In the genomic region with DNA sequence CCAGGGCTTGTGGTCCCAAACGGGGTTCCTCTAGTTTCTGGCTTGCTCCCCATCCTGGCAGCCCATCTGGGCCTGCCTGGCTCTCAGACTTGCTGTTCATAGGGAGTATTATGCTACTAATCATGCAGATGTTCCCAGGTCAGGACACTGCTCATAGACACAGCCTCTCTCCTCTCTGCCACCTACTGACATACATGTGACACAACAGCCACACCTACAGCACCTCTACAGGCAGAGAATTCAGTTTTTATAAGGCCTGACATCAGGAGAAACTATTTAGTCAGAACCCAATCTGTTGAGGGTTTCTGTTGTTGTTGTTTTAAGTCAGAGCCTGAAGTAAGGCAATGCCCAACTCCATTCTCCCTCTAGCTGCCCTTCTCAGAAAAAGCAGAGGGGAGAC, we compare ENCODE assay signal across 16 mouse cellular contexts. TPM values are rescaled to one million over a fixed set of nuclear protein-coding genes. Genes with fewer than 3 reads are reported as not detected.
A peak's percentile ranks its signal among the peaks of the same experiment; 100 is the strongest.
DNase-seq lines count a peak whose midpoint lies in the region; TF ChIP-seq lines count a peak whose summit lies in the region.
"Had no signal": no experiment of that assay in that cellular context is flagged by ENCODE, and none has a peak within 500 bp of the region (broad histone marks: within the 10 kb centered on the region; RNA-seq: fewer than 3 reads in every experiment).

No protein-coding gene starts in this region.

- H3K4me3 ChIP-seq in cerebellum, adult 2 months (replicated peaks; ENCODE audit: insufficient read depth, low read depth, low read length): no peak overlapping the region
- no peak overlapping the region for H3K4me3 ChIP-seq in left cerebral cortex, adult 2 months
- no peak overlapping the region for H3K4me3 ChIP-seq in CH12.LX (replicated peaks in 1 of 3; ENCODE audit: low read depth in 2 of 3, low read length in 2 of 3, poor library complexity in 1 of 3)
- no peak overlapping the region for H3K4me3 ChIP-seq in cortical plate, adult 2 months (ENCODE audit: insufficient read depth, low read length)
- H3K4me3 ChIP-seq: embryonic facial prominence, embryonic 13.5 days; hindbrain, embryonic 12.5 days; liver, embryonic 13.5 days had no signal

- no peaks in the 10 kb centered on the region for H3K9me3 ChIP-seq in CH12.LX (replicated peaks; ENCODE audit: low read length)
- H3K9me3 ChIP-seq: embryonic facial prominence, embryonic 13.5 days; hindbrain, embryonic 12.5 days; liver, embryonic 13.5 days had no signal

- no peak for TF ChIP-seq EP300 in CH12.LX (IDR thresholded peaks at IDR 0.05; ENCODE audit: low read length)

- TF ChIP-seq CTCF in cerebellum, adult 2 months (IDR thresholded peaks at IDR 0.05; ENCODE audit: borderline replicate concordance, insufficient read depth, low read depth, low read length): peak; percentile 28; the same call in 1 of the 2 replicates
- peak; percentile 22 for TF ChIP-seq CTCF in left cerebral cortex, adult 2 months (IDR thresholded peaks at IDR 0.05)
- TF ChIP-seq CTCF in CH12.LX (conservative IDR thresholded peaks at IDR 0.05 in 1 of 2, IDR thresholded peaks at IDR 0.05 in 1 of 2; ENCODE audit: low read depth in 2 of 2, low read length in 2 of 2): peak; percentile 6 to 60; a peak in 2 of 4 replicates
- TF ChIP-seq CTCF in cortical plate, adult 2 months (IDR thresholded peaks at IDR 0.05; ENCODE audit: extremely low read depth, insufficient read depth, low read length): 0 out of 2 replicates have a peak, but pooled peaks have one; percentile 2

- TF ChIP-seq POLR2A in cerebellum, adult 2 months (IDR thresholded peaks at IDR 0.05; ENCODE audit: borderline replicate concordance, insufficient read depth, low read length): no peak
- TF ChIP-seq POLR2A in CH12.LX (IDR thresholded peaks at IDR 0.05; ENCODE audit: low read depth, low read length): no peak
- no peak for TF ChIP-seq POLR2A in cortical plate, adult 2 months (IDR thresholded peaks at IDR 0.05; ENCODE audit: extremely low read depth, insufficient read depth, low read length)

- 39% methylated on average over 1 of the region's 1 CpGs for WGBS in cerebellum, adult 2 months

- H3K27me3 ChIP-seq in cerebellum, adult 2 months (ENCODE audit: control insufficient read depth, insufficient read depth, low read length): no peaks in the 10 kb centered on the region
- H3K27me3 ChIP-seq in CH12.LX (replicated peaks): no peaks in the 10 kb centered on the region
- H3K27me3 ChIP-seq: embryonic facial prominence, embryonic 13.5 days; hindbrain, embryonic 12.5 days; liver, embryonic 13.5 days had no signal

- dilution Hi-C loops in CH12.LX (cut with MboI; ENCODE audit: extremely low pct_ligation_motif_present, extremely low pct_unique_long_range_greater_than_20kb, low sequenced_read_pairs): no loop called here

- intact Hi-C loops in left cerebral cortex, adult 2 months (cut with DNase I): no loop called here
- intact Hi-C loops in left cerebral cortex, postnatal 14 days (cut with DNase I): no loop called here

- H3K27ac ChIP-seq in cerebellum, adult 2 months (ENCODE audit: insufficient read depth, low read length): no peak overlapping the region
- H3K27ac ChIP-seq in left cerebral cortex, adult 2 months: no peak overlapping the region
- no peak overlapping the region for H3K27ac ChIP-seq in CH12.LX (ENCODE audit: insufficient read depth, low read depth)
- no peak overlapping the region for H3K27ac ChIP-seq in cortical plate, adult 2 months (ENCODE audit: insufficient read depth, low read length)
- H3K27ac ChIP-seq: embryonic facial prominence, embryonic 13.5 days; hindbrain, embryonic 12.5 days; liver, embryonic 13.5 days had no signal

- no peak overlapping the region for H3K9ac ChIP-seq in CH12.LX (ENCODE audit: insufficient read depth, low read depth)
- H3K9ac ChIP-seq: embryonic facial prominence, embryonic 13.5 days; hindbrain, embryonic 12.5 days; liver, embryonic 13.5 days had no signal

- DNase-seq in cerebellum, adult 2 months: no peak
- no peak for DNase-seq in cerebellum, adult 9-11 months
- DNase-seq in left cerebral cortex, adult 2 months (ENCODE audit: extremely low spot score in 1 of 2, low spot score in 2 of 2): no peak
- no peak for DNase-seq in left cerebral cortex, postnatal 14 days (ENCODE audit: low spot score in 2 of 2)
- DNase-seq in CH12.LX (ENCODE audit: extremely low read depth): peak; percentile 5
- DNase-seq in spleen, adult 12 weeks (ENCODE audit: low spot score): no peak
- DNase-seq in frontal cortex, postnatal 36 days (ENCODE audit: low spot score in 2 of 2): no peak
- DNase-seq: B cell, adult 2 months; cerebellum, postnatal 36 days; left cerebral cortex, postnatal 4 days; liver, embryonic 13.5 days; lung, postnatal 4 days; thymus, adult 2 months had no signal

- no peak; the same call in 1 of the 2 replicates for TF ChIP-seq RAD21 in CH12.LX (IDR thresholded peaks at IDR 0.05; ENCODE audit: low read depth, low read length)

- in situ Hi-C loops in CH12.LX (cut with MboI; ENCODE audit: low pct_ligation_motif_present, low pct_unique_long_range_greater_than_20kb, low sequenced_read_pairs): no loop called here

- H3K4me1 ChIP-seq in cerebellum, adult 2 months (ENCODE audit: control insufficient read depth, insufficient read depth, low read length): no peaks in the 10 kb centered on the region
- no peaks in the 10 kb centered on the region for H3K4me1 ChIP-seq in CH12.LX (ENCODE audit: control insufficient read depth in 1 of 2, insufficient read depth in 2 of 2)
- no peaks in the 10 kb centered on the region for H3K4me1 ChIP-seq in cortical plate, adult 2 months (ENCODE audit: control insufficient read depth, insufficient read depth, low read length)
- H3K4me1 ChIP-seq: embryonic facial prominence, embryonic 13.5 days; hindbrain, embryonic 12.5 days; liver, embryonic 13.5 days had no signal

- no peaks in the 10 kb centered on the region for H3K79me2 ChIP-seq in CH12.LX (replicated peaks; ENCODE audit: control insufficient read depth, extremely low read depth, insufficient read depth, poor library complexity, severe bottlenecking)

- no peak overlapping the region for H3K4me2 ChIP-seq in CH12.LX (ENCODE audit: insufficient read depth, low read depth, poor library complexity, severe bottlenecking)
- H3K4me2 ChIP-seq: embryonic facial prominence, embryonic 13.5 days; hindbrain, embryonic 12.5 days; liver, embryonic 13.5 days had no signal

- peaks cover 2 to 16% of the 10 kb centered on the region in 2 experiments for H3K36me3 ChIP-seq in CH12.LX (replicated peaks in 1 of 2; ENCODE audit: control insufficient read depth in 1 of 2, insufficient read depth in 1 of 2, low read length in 1 of 2)

TF ChIP-seq in CH12.LX, 34 proteins besides CTCF, POLR2A, EP300 and RAD21:
- TF ChIP-seq ZNF384 (IDR thresholded peaks at IDR 0.05; ENCODE audit: low read depth, low read length): no peak
- TF ChIP-seq POLR2AphosphoS2 (IDR thresholded peaks at IDR 0.05; ENCODE audit: low read depth, low read length): no peak
- no peak for TF ChIP-seq GABPA (IDR thresholded peaks at IDR 0.05; ENCODE audit: insufficient replicate concordance, low read depth, low read length)
- TF ChIP-seq MAX (IDR thresholded peaks at IDR 0.05; ENCODE audit: low read length): no peak
- no peak for TF ChIP-seq UBTF (IDR thresholded peaks at IDR 0.05; ENCODE audit: low read depth, low read length)
- TF ChIP-seq USF2 (conservative IDR thresholded peaks at IDR 0.05; ENCODE audit: low read depth, low read length): no peak
- no peak for TF ChIP-seq E2F4 (IDR thresholded peaks at IDR 0.05; ENCODE audit: insufficient replicate concordance, low read depth, low read length)
- no peak for TF ChIP-seq MYC (IDR thresholded peaks at IDR 0.05; ENCODE audit: low read depth, low read length)
- TF ChIP-seq SMC3 (IDR thresholded peaks at IDR 0.05; ENCODE audit: low read depth, low read length): no peak
- no peak for TF ChIP-seq NRF1 (IDR thresholded peaks at IDR 0.05; ENCODE audit: low read depth, low read length)
- TF ChIP-seq HCFC1 (IDR thresholded peaks at IDR 0.05; ENCODE audit: low read depth, low read length): no peak
- TF ChIP-seq JUND (conservative IDR thresholded peaks at IDR 0.05; ENCODE audit: low read depth, low read length): no peak
- no peak for TF ChIP-seq CHD2 (IDR thresholded peaks at IDR 0.05; ENCODE audit: low read length)
- TF ChIP-seq BHLHE40 (IDR thresholded peaks at IDR 0.05; ENCODE audit: low read depth, low read length): no peak
- no peak for TF ChIP-seq JUN (IDR thresholded peaks at IDR 0.05; ENCODE audit: insufficient read depth, low read depth, low read length)
- no peak for TF ChIP-seq MXI1 (IDR thresholded peaks at IDR 0.05; ENCODE audit: low read depth, low read length)
- no peak for TF ChIP-seq RCOR1 (conservative IDR thresholded peaks at IDR 0.05; ENCODE audit: low read depth, low read length)
- no peak for TF ChIP-seq ZKSCAN1 (IDR thresholded peaks at IDR 0.05; ENCODE audit: borderline replicate concordance, low read depth, low read length)
- no peak for TF ChIP-seq IRF4 (IDR thresholded peaks at IDR 0.05; ENCODE audit: low read depth, low read length)
- TF ChIP-seq MAZ (IDR thresholded peaks at IDR 0.05; ENCODE audit: low read depth, low read length): no peak
TF ChIP-seq in CH12.LX: peak in this region for 0.

RNA-seq across cellular contexts. Expression of a gene that starts 27.1 kb away (rescaled TPM):
- 10.2 and 10.8 TPM in 2 replicates for polyA plus RNA-seq in cerebellum, adult 2 months (2012; rRNA removed)
- total RNA-seq in left cerebral cortex, adult 2 months (2021): 10 to 100 TPM; 12.3 to 13.4 TPM
- 10 to 100 TPM; 11.5 to 12.8 TPM for total RNA-seq in left cerebral cortex, postnatal 14 days (2021)
- total RNA-seq in CH12.LX (2012; rRNA removed) (2.2 and 2.4 TPM in 2 replicates), CH12.LX (2014; rRNA removed) (6.4 and 7.3 TPM in 2 replicates)
- polyA plus RNA-seq in CH12.LX (2012; ENCODE audit: insufficient read length, low read depth): 2.1 and 3.0 TPM in 2 replicates
- 8.9 and 9.1 TPM in 2 replicates for polyA plus RNA-seq in cortical plate, adult 2 months (2012; rRNA removed)
